Mouse (Mus musculus) kidney, embryonic 14.5 days (tissue): Measurements from ENCODE around the gene Il11. TPM values are rescaled to one million over a fixed set of nuclear protein-coding genes. Genes with fewer than 3 reads are reported as not detected.

Source experiments
- ATAC-seq: fragments of 200-750 bp; cut with Nextera tagmentation; 2 replicates; pipeline ENCODE4 v1.8.0; 2017; ENCODE audit warnings: moderate number of reproducible peaks, mild to moderate bottlenecking, moderate TSS enrichment, moderate library complexity; ENCODE audit not compliant: low FRiP score, low TSS enrichment
- H3K27ac ChIP-seq: fragments of 300-500 bp; sonication (generic); 2 replicates; pipeline ENCODE4 v1.5.1; 2014; ENCODE audit warnings: low read depth, mild to moderate bottlenecking, low read length, moderate library complexity, mixed read lengths
- H3K27me3 ChIP-seq: fragments of 300-500 bp; sonication (generic); 2 replicates; pipeline ENCODE4 v1.6.1; 2014; ENCODE audit warnings: mild to moderate bottlenecking, low read length; ENCODE audit not compliant: control insufficient read depth, insufficient read depth
- H3K36me3 ChIP-seq: fragments of 300-500 bp; sonication (generic); 2 replicates; pipeline ENCODE4 v1.6.1; 2014; ENCODE audit warnings: low read length, mixed read lengths; ENCODE audit not compliant: control insufficient read depth, insufficient read depth
- H3K4me1 ChIP-seq: fragments of 300-500 bp; sonication (generic); 2 replicates; pipeline ENCODE4 v1.6.1; 2014; ENCODE audit warnings: low read length, mixed read lengths; ENCODE audit not compliant: control insufficient read depth, insufficient read depth
- H3K4me2 ChIP-seq: fragments of 300-500 bp; sonication (generic); replicated peaks from 2 replicates; pipeline ENCODE4 v1.6.1; 2014; ENCODE audit warnings: low read depth, mild to moderate bottlenecking, low read length
- H3K4me3 ChIP-seq: fragments of 300-500 bp; sonication (generic); 2 replicates; pipeline ENCODE4 v1.5.1; 2014; ENCODE audit warnings: mild to moderate bottlenecking, low read length
- H3K9ac ChIP-seq: fragments of 300-500 bp; sonication (generic); 2 replicates; pipeline ENCODE4 v1.6.1; 2014; ENCODE audit warnings: low read depth, mild to moderate bottlenecking, low read length, moderate library complexity
- H3K9me3 ChIP-seq: fragments of 300-500 bp; sonication (generic); 2 replicates; pipeline ENCODE4 v1.6.1; 2016; ENCODE audit warnings: low read length; ENCODE audit not compliant: control insufficient read depth
- WGBS: fragments of 180-500 bp; shearing (Covaris S2); extraction: QIAGEN DNeasy Blood & Tissue Kit; methylation state at CpG from one replicate; pipeline ENCODE4 v1.1.7; 2014; 5-methylcytosine and 5-hydroxymethylcytosine counted together
- polyA plus RNA-seq: library from polyadenylated mRNA; unstranded; fragments of >200 nt; fragmentation: Nextera tagmentation; extraction: Ambion mirVana; gene quantifications from 2 replicates; pipeline ENCODE4 v1.2.1, GENCODE M21; 2014

Gene Il11
- polyA plus RNA-seq, 1 experiment from 2014 or later: not detected

DNA sequence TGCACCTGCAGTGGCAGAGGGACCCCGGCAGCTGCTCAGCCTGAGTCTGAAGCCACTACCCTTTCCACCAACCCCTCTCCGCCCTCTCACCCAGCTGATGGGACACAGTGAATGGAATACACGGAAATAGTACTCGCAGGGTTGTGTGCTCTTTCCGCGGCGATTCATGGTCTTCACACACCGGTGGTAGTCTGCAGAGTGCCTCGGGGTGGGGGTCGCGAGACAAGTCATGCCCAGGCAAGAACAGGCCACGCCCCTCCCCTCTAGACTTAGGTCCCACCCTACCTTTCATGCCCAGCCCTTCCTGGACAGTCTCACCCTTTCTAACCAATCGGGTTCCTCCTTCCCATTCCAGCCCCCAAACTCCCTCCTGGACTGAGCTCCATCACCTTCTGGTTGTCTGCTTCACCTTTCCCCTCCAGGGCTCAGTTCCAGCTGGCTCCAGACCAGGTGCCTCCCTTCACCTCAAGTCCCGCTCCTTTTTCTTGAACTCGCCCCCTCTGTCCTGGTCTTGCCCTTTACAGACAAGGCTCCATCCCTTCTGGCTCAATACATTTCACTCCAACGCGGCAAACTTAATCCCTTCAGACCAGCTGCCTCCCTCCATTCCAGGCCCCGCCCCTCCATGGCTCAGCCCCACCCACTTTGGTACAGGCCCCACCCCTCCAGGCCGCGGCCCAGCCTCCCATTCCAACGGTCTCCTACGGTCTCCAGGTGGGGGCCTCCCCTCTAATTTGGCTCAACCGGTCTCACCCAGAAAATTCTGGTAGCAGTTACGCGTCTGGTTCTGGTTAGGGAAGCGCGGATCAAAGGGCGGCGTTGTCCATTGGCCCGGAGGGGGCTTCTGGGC lies 30.5 kb downstream of the Il11 start:
- H3K9me3 ChIP-seq: no peaks in the 10 kb centered on the region
- H3K9ac ChIP-seq: peak overlapping the region; percentile 46
- H3K27me3 ChIP-seq: no peaks in the 10 kb centered on the region
- H3K4me1 ChIP-seq: peaks cover 9% of the 10 kb centered on the region; the same call in 1 of the 2 replicates
- ATAC-seq: peak; percentile 83
- WGBS: 2% methylated on average over 30 of the region's 30 CpGs
- H3K36me3 ChIP-seq: no peaks in the 10 kb centered on the region; the same call in 1 of the 2 replicates
- peak overlapping the region; percentile 61 for H3K4me2 ChIP-seq
- H3K4me3 ChIP-seq: peak overlapping the region; percentile 44
- no peak overlapping the region; the same call in 1 of the 2 replicates for H3K27ac ChIP-seq

DNA sequence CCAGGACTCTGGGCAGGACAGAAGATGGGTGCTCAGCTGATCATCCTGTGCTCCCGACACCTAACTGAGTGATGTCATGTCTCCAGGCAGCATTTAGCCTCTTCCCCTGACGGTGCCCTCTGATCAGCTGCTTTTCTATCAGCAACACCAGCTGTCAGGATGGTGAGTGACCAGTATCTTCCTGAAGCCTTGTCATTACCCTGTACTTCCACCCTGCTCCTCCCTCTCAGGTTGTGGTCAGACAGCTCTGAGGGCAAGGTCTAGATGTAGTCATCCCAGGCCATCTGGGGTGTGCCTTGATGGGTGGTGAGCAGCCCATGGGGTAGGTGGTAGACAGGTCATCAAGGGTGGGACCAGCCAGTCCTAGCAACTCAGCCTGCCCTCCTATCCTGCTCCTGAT lies 33.5 kb downstream of the Il11 start:
- H3K4me1 ChIP-seq: peaks cover 9% of the 10 kb centered on the region; the same call in 1 of the 2 replicates
- ATAC-seq: no peak
- no peaks in the 10 kb centered on the region for H3K9me3 ChIP-seq
- no peak overlapping the region for H3K4me3 ChIP-seq
- H3K9ac ChIP-seq: no peak overlapping the region
- H3K27me3 ChIP-seq: no peaks in the 10 kb centered on the region
- H3K36me3 ChIP-seq: peaks cover 18% of the 10 kb centered on the region
- no peak overlapping the region for H3K27ac ChIP-seq
- 89% methylated on average over 2 of the region's 2 CpGs for WGBS
- no peak overlapping the region for H3K4me2 ChIP-seq

DNA sequence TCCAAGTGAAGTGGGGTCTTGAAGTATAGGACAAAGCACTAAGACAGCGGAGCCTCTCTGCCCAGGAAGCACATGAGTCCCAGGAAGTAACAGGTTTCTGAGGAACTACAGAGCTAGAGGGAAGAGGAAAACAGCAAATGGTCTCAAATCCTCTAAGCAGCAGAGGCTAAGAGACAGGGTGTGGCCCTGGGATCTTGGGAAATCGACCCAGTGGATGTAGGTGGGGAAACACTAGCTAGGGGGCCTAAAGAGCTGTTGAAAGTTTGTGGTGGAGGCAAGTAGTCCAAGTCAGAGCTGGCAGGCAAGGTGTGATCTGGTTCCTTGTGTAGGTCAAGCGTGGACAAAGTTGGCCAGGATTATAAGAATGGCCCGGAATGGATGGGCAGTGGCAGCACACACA lies 34.3 kb downstream of the Il11 start:
- H3K4me3 ChIP-seq: no peak overlapping the region
- H3K27me3 ChIP-seq: no peaks in the 10 kb centered on the region
- H3K4me1 ChIP-seq: peaks cover 9% of the 10 kb centered on the region; the same call in 1 of the 2 replicates
- no peak overlapping the region for H3K27ac ChIP-seq
- ATAC-seq: no peak
- 75% methylated on average over 4 of the region's 4 CpGs for WGBS
- H3K4me2 ChIP-seq: no peak overlapping the region
- no peak overlapping the region for H3K9ac ChIP-seq
- peaks cover 20% of the 10 kb centered on the region for H3K36me3 ChIP-seq
- H3K9me3 ChIP-seq: no peaks in the 10 kb centered on the region

DNA sequence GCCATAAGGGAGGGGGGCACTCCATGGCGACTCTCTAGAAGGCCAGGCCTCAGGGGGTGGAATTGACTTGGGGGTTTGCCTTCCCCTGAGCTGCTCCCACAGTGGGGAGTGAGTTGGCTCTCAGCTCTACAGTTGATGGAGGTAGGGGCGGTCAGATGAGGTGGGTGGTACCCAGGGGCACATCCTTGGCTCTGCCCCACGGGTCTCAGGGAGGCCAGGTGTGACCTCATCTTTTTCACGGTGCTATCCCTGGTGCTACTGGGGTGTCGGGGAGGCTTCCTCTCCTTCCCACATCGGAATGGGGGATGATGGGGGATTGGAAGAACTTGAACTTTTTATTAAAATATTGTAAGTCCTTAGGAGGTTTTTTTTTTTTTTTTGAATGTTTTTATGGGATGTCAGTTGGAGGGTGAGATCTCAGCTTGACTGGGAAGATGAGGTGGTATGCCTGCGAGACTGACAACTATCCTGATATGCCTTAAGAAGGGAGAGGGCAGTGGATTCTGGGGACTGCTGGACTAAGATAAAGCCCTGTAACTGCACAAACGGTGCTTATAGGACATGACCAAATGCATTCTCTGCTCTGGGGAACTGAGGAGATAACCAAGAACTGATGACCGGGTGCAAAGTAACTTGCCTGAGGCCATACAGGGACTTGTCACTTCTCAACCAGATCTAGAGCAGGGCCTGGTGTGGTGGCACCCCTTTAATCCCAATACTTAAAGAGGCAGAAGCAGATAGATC lies 35.3 kb downstream of the Il11 start:
- no peak for ATAC-seq
- Histone ChIP-seq H3K9me3 (no peaks in the 10 kb centered on the region), H3K27ac (no peak overlapping the region), H3K27me3 (no peaks in the 10 kb centered on the region), H3K36me3 (peaks cover 25% of the 10 kb centered on the region), H3K4me2 (no peak overlapping the region), H3K4me1 (peaks cover 13% of the 10 kb centered on the region; the same call in 1 of the 2 replicates), H3K9ac (no peak overlapping the region), H3K4me3 (no peak overlapping the region)
- 77% methylated on average over 9 of the region's 9 CpGs for WGBS

DNA sequence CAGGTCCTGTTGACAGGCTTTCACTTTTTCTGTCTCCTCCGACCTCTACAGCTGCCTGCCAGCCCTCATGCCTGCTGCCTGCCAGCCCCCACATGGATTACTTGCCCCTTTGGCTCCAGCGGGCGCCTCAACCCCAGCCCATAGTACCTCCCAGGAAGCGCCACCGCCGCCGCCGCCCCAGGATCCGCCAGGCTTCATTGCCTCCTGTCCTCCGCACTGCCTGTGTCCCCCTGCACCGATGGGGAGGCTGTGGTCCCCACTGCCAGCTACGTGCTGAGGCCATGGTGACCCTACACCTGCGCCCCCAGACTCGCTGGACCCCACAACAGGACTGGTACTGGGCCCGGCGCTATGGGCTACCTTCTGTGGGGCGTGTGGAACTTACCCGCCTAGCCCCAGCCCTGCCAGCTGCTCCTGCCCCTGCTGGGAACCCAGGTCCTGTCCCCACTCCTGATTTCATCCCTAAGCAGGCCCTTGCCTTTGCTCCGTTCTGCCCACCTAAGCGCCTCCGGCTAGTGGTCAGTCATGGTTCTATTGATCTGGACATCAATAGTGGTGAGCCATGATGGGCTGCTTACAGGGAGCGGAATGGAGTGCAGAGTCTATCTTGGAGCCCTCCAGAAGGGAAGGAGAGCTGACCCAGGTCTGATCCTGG lies 36.2 kb downstream of the Il11 start:
- H3K36me3 ChIP-seq: peaks cover 29% of the 10 kb centered on the region
- ATAC-seq: no peak
- peaks cover 16% of the 10 kb centered on the region for H3K4me1 ChIP-seq
- no peaks in the 10 kb centered on the region for H3K27me3 ChIP-seq
- H3K4me3 ChIP-seq: no peak overlapping the region
- WGBS: 91% methylated on average over 22 of the region's 22 CpGs
- H3K9me3 ChIP-seq: no peaks in the 10 kb centered on the region
- H3K9ac ChIP-seq: no peak overlapping the region
- H3K4me2 ChIP-seq: no peak overlapping the region
- H3K27ac ChIP-seq: no peak overlapping the region

DNA sequence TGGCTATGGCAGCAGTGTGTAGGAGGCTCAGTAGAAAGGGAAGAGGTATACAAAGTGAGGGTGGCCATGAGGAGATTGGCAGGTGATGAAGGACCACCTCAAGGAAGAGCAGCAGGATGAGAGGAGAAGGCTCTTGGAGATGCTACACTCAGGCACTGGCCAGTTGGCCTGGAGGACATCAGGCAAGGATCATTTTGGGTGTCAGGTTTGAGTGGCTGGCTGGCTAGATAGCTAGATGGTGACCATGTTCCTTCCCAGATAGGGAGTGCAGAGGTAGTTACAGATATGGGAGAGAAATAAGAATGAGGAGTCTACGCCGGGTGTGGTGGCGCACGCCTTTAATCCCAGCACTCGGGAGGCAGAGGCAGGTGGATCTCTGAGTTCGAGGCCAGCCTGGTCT lies 37.8 kb downstream of the Il11 start:
- Histone ChIP-seq H3K4me1 (peaks cover 21% of the 10 kb centered on the region), H3K27ac (no peak overlapping the region), H3K36me3 (peaks cover 29% of the 10 kb centered on the region), H3K4me2 (no peak overlapping the region), H3K9me3 (no peaks in the 10 kb centered on the region), H3K9ac (no peak overlapping the region), H3K4me3 (no peak overlapping the region), H3K27me3 (no peaks in the 10 kb centered on the region)
- no peak for ATAC-seq
- WGBS: 97% methylated on average over 6 of the region's 6 CpGs

DNA sequence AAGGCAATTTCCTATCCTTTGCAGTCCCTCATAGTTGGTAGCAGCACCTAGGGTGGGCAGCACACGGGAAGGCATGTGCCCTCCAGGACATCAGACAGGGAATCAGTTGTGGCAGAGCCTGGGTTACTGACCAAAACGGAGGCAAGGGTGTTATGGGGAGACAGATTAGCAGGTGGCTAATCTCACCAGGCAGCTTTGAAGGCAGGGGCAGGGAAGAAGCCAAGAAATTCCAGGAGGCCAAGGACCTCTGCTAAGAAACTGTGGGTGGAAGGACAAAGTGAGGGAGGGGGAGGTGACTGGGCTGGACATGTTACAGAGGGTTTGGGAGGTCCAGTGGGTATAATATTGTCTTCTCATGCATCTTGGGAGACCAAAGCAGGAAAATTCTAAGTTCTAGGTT lies 39.3 kb downstream of the Il11 start:
- Histone ChIP-seq H3K4me1 (peaks cover 26% of the 10 kb centered on the region), H3K4me3 (no peak overlapping the region), H3K9ac (no peak overlapping the region), H3K9me3 (no peaks in the 10 kb centered on the region), H3K4me2 (no peak overlapping the region), H3K27me3 (no peaks in the 10 kb centered on the region), H3K36me3 (peaks cover 29% of the 10 kb centered on the region), H3K27ac (no peak overlapping the region)
- WGBS: 55% methylated on average over 2 of the region's 2 CpGs
- ATAC-seq: no peak

DNA sequence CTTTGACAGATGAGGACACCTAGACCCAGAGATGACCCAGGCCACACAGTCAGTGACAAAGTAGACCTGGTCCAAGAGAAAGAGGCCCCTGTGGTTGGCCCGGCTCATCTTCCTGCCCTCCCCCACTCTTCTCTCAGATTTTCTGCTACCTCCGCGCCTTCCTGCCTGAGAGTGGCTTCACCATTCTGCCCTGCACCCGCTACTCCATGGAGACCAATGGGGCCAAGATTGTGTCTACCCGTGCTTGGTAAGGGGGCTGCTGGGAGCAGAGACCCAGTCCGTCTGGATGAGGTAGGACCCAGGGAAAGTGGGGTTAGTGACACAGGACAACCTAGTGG lies 40.2 kb downstream of the Il11 start:
- Histone ChIP-seq H3K27ac (no peak overlapping the region), H3K27me3 (no peaks in the 10 kb centered on the region), H3K4me3 (no peak overlapping the region), H3K36me3 (peaks cover 29% of the 10 kb centered on the region), H3K9me3 (no peaks in the 10 kb centered on the region), H3K9ac (peak overlapping the region; percentile 25; the same call in 1 of the 2 replicates), H3K4me2 (0 out of 2 replicates have a peak overlapping the region, but pooled peaks have one; percentile 4), H3K4me1 (peaks cover 26% of the 10 kb centered on the region)
- ATAC-seq: no peak
- 89% methylated on average over 6 of the region's 6 CpGs for WGBS
